Mouse (Mus musculus): ENCODE data around the gene Nkiras2. TPM values are rescaled to one million over a fixed set of nuclear protein-coding genes. Genes with fewer than 3 reads are reported as not detected.

The Nkiras2 gene
- 42.8 and 43.0 TPM in 2 replicates for polyA plus RNA-seq (2012)

GRCm38 (mm10) chr11:100618761-100619484, at the start of gene Nkiras2:
Gene Nkiras2 (plus strand): TSS chr11:100619244.

DNA sequence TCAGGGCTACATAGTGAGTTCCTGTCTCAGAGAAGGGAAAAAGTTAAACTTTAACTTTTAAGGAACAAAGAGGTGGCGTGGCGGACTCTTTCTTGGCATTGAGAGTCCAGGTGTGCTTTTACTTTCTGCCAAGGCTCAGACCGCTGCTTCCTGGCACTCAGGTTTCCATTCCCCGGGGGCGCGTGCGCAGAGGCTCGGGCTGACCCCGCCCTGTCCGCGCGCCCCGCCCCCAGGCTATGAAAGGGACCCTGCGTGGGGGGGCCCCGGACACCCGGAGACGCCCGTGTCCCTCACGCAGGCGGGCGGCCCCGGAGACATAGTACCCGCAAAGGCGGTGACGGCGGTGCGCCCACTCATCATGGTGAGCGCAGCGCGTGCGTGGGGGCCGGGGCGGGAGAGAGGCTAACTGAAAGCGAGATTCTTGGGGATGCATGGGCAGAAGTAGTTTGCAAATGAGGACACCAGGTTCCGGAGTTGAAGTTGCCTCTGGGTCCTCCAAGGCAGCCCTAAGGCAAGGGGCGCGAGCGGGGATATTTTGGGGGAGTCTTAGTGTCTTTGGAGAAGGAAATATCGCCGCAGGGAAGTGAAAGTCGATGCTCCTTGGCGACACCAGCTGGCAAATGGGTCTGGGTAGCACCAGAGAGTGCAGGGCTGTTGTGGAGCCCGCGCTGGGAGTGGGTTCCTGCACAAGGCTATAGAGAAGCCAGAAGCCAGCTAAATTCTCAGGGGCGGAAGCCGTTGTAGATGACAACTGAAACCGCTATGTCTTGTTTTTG, 44.1 kb upstream of the Nkiras2 start, which contains the start of gene Cnp:
Gene Cnp, plus strand, starts transcription at position 197 of the 776 bp plus-strand sequence.

DNA sequence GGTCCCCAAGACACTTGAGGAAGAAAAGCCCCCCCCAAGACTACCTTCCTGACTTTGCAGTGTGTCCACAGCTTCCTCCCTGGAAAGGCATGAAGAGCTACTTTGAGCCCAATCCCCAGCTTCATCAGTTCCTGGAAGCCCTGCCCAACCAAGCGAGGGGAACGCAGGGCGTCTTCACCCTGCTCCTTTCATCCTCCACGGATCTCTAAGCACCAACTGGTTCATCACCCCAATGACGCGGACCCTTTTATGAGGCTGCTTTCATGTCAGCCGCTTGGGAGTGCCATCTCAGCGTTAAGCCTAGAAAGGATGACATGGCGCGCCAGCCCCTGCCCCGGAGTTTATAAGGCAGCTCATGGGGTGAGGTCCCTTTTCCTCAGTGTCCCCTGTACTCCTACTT, 938 bp downstream of the Nkiras2 start, which contains the start of gene Dnajc7:
Gene Dnajc7, minus strand, starts transcription at position 187 of the 400 bp plus-strand sequence.

Other genes starting within 250 kb of the Nkiras2 start
- 12.4 and 15.2 TPM in 2 replicates for gene Jup, start 221.5 kb upstream of the Nkiras2 start, polyA plus RNA-seq (2012)
- gene P3h4, start 204.4 kb upstream of the Nkiras2 start, polyA plus RNA-seq (2012): 0.22 and 0.68 TPM in 2 replicates
- 0.29 and 0.64 TPM in 2 replicates for gene Fkbp10, start 203.5 kb upstream of the Nkiras2 start, polyA plus RNA-seq (2012)
- 70.0 and 73.2 TPM in 2 replicates for gene Nt5c3b, start 177.4 kb upstream of the Nkiras2 start, polyA plus RNA-seq (2012)
- 0.12 TPM in 2 replicates for gene Klhl10, start 177.3 kb upstream of the Nkiras2 start, polyA plus RNA-seq (2012)
- gene Klhl11, start 146.5 kb upstream of the Nkiras2 start, polyA plus RNA-seq (2012): 2.0 and 4.0 TPM in 2 replicates
- gene Acly, start 91.2 kb upstream of the Nkiras2 start, polyA plus RNA-seq (2012): 33.9 and 41.9 TPM in 2 replicates
- gene Ttc25, start 73.6 kb upstream of the Nkiras2 start, polyA plus RNA-seq (2012): 0.07 TPM in 1 of 2 replicates, not detected in the other
- 27.6 and 29.6 TPM in 2 replicates for gene Cnp, start 44.3 kb upstream of the Nkiras2 start, polyA plus RNA-seq (2012)
- 111 and 131 TPM in 2 replicates for gene Dnajc7, start 924 bp downstream of the Nkiras2 start, polyA plus RNA-seq (2012)
- gene Zfp385c, start 73.2 kb downstream of the Nkiras2 start, polyA plus RNA-seq (2012): 0.09 and 0.63 TPM in 2 replicates
- gene Dhx58, start 85.0 kb downstream of the Nkiras2 start, polyA plus RNA-seq (2012): 23.4 and 27.6 TPM in 2 replicates
- 100 and 108 TPM in 2 replicates for gene Kat2a, start 93.2 kb downstream of the Nkiras2 start, polyA plus RNA-seq (2012)
- 0.49 and 0.84 TPM in 2 replicates for gene Hspb9, start 94.6 kb downstream of the Nkiras2 start, polyA plus RNA-seq (2012)
- gene Rab5c, start 119.0 kb downstream of the Nkiras2 start, polyA plus RNA-seq (2012): 278 and 303 TPM in 2 replicates
- gene Kcnh4, start 140.7 kb downstream of the Nkiras2 start, polyA plus RNA-seq (2012): 0.32 and 0.34 TPM in 2 replicates
- 0.17 TPM in 1 of 2 replicates, not detected in the other for gene Hcrt, start 143.7 kb downstream of the Nkiras2 start, polyA plus RNA-seq (2012)
- 5.0 and 5.4 TPM in 2 replicates for gene Ghdc, start 151.7 kb downstream of the Nkiras2 start, polyA plus RNA-seq (2012)
- 36.7 and 47.9 TPM in 2 replicates for gene Stat5b, start 231.5 kb downstream of the Nkiras2 start, polyA plus RNA-seq (2012)
- 36.0 and 46.8 TPM in 2 replicates for gene Stat5a, start 240.1 kb downstream of the Nkiras2 start, polyA plus RNA-seq (2012)